Mouse (Mus musculus): Measurements from ENCODE around the gene Stoml1. TPM values are rescaled to one million over a fixed set of nuclear protein-coding genes. Genes with fewer than 3 reads are reported as not detected.
A peak's percentile ranks its signal among the peaks of the same experiment; 100 is the strongest.

Stoml1 gene
- total and polyA plus RNA-seq, 3 experiments, result 6.4 to 8.7 TPM; not detected in 1

DNA sequence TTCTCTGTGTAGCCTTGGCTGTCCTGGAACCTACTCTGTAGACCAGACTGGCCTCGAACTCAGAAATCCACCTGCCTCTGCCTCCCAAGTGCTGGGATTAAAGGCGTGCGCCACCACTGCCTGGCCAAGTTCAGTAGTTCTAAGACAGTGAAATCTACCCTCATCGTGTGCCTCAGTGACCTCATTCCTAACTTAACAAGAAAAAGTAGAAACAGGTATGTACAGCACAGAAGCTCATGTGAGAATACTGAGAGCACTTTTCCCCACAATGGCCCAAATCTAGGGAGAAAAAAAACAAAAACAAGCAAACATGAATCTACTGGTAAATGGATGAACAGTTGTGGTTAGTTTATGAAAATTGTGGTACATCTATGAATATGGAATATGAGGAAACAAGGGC, 25.3 kb downstream of the Stoml1 start:
- H3K4me3 ChIP-seq (ENCODE audit: control insufficient read depth in 1 of 2, insufficient read depth in 1 of 2, low read depth in 2 of 2, low read length in 2 of 2), result no peak overlapping the region
- no peaks in the 10 kb centered on the region for H3K79me2 ChIP-seq (ENCODE audit: control insufficient read depth, insufficient read depth, low read length, poor library complexity)
- peaks cover 7 to 16% of the 10 kb centered on the region in 2 experiments for H3K4me1 ChIP-seq (ENCODE audit: control insufficient read depth in 1 of 2, insufficient read depth in 2 of 2, low read length in 2 of 2)
- H3K27me3 ChIP-seq (ENCODE audit: control insufficient read depth in 1 of 2, insufficient read depth in 2 of 2, low read length in 2 of 2), result no peaks in the 10 kb centered on the region; a peak in 1 of 4 replicates
- no peak overlapping the region for H3K27ac ChIP-seq (ENCODE audit: control insufficient read depth, low read depth, low read length)
- H3K9me3 ChIP-seq (replicated peaks; ENCODE audit: insufficient read depth, low read length), result no peaks in the 10 kb centered on the region
- no peak for DNase-seq (ENCODE audit: low read depth, low spot score)
- TF ChIP-seq MAZ (IDR thresholded peaks at IDR 0.05; ENCODE audit: low read depth, low read length) (no peak), CTCF (IDR thresholded peaks at IDR 0.05 in 2 of 3, conservative IDR thresholded peaks at IDR 0.05 in 1 of 3; ENCODE audit: control insufficient read depth in 1 of 3, insufficient read depth in 1 of 3, low read depth in 2 of 3, low read length in 3 of 3, poor library complexity in 1 of 3, severe bottlenecking in 1 of 3) (no peak), TAL1 (IDR thresholded peaks at IDR 0.05; ENCODE audit: low read length) (no peak), MEF2A (IDR thresholded peaks at IDR 0.05; ENCODE audit: extremely low read depth, insufficient replicate concordance, low read depth, low read length, poor library complexity, severe bottlenecking) (no peak), USF2 (IDR thresholded peaks at IDR 0.05; ENCODE audit: borderline replicate concordance in 1 of 2, insufficient read depth in 1 of 2, low read depth in 1 of 2, low read length in 2 of 2) (no peak), SIN3A (IDR thresholded peaks at IDR 0.05; ENCODE audit: low read length) (no peak), GATA1 (IDR thresholded peaks at IDR 0.05; ENCODE audit: low read depth, low read length) (no peak), TBP (IDR thresholded peaks at IDR 0.05; ENCODE audit: low read depth, low read length) (no peak), ELF1 (IDR thresholded peaks at IDR 0.05; ENCODE audit: low read depth, low read length) (no peak), MYB (IDR thresholded peaks at IDR 0.05; ENCODE audit: low read depth, low read length) (no peak)
- peaks cover 0 to 21% of the 10 kb centered on the region in 2 experiments; a peak in 2 of 4 replicates for H3K36me3 ChIP-seq (ENCODE audit: control insufficient read depth in 1 of 2, insufficient read depth in 2 of 2, low read length in 2 of 2)
- H3K9ac ChIP-seq (ENCODE audit: control insufficient read depth, low read depth, low read length, poor library complexity, severe bottlenecking), result no peak overlapping the region

DNA sequence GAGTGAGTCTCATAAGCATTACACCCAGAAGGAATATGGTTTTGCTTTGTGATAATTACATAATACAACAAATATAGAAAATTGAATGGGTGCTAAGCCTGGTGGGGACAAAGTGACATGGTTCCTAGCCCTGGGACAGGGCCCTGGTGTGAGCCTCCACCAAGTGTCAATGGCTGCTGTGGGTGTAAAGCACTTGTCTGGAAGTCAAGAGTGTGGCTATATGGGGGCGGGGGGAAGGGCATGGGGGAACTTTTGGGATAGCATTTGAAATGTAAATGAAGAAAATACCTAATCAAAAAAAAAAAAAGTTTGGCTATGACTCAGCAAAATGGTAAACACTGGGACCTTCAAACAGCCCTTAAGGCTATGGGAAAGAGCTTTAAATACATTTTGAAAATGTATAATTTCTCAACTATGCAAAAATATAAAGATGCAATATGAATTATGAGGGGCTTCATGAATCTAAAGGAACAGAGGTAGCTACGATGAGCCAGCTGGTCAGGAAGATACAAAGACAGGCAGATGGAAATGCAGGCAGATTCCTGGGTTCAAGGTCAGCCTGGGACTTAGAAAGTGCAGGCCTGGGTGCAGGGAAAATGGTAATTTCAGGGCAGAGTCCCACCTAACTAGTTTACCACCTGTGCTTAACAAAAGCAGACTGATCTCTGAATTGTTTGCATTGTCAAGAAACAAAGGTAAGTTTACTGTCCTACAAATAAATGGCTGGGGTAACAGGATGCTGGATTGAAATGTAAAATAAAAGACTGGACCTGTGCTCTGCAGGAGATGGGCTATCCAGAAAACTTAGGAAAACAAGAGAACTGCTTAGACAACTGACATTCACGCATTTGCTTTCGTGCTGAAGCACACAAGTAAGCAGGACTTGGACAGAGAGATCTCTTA, 26.1 kb downstream of the Stoml1 start:
- Histone ChIP-seq H3K9me3 (replicated peaks; ENCODE audit: insufficient read depth, low read length) (no peaks in the 10 kb centered on the region), H3K4me1 (ENCODE audit: control insufficient read depth in 1 of 2, insufficient read depth in 2 of 2, low read length in 2 of 2) (peaks cover 7 to 16% of the 10 kb centered on the region in 2 experiments), H3K36me3 (ENCODE audit: control insufficient read depth in 1 of 2, insufficient read depth in 2 of 2, low read length in 2 of 2) (peaks cover 0 to 21% of the 10 kb centered on the region in 2 experiments; a peak in 2 of 4 replicates), H3K4me3 (ENCODE audit: control insufficient read depth in 1 of 2, insufficient read depth in 1 of 2, low read depth in 2 of 2, low read length in 2 of 2) (no peak overlapping the region), H3K27ac (ENCODE audit: control insufficient read depth, low read depth, low read length) (no peak overlapping the region), H3K9ac (ENCODE audit: control insufficient read depth, low read depth, low read length, poor library complexity, severe bottlenecking) (no peak overlapping the region), H3K27me3 (ENCODE audit: control insufficient read depth in 1 of 2, insufficient read depth in 2 of 2, low read length in 2 of 2) (no peaks in the 10 kb centered on the region; a peak in 1 of 4 replicates), H3K79me2 (ENCODE audit: control insufficient read depth, insufficient read depth, low read length, poor library complexity) (no peaks in the 10 kb centered on the region)
- no peak for DNase-seq (ENCODE audit: low read depth, low spot score)
- peak; percentile 73 for TF ChIP-seq ZNF384 (IDR thresholded peaks at IDR 0.05; ENCODE audit: low read depth, low read length)
- no peak for TF ChIP-seq TAL1 (IDR thresholded peaks at IDR 0.05; ENCODE audit: low read length)

DNA sequence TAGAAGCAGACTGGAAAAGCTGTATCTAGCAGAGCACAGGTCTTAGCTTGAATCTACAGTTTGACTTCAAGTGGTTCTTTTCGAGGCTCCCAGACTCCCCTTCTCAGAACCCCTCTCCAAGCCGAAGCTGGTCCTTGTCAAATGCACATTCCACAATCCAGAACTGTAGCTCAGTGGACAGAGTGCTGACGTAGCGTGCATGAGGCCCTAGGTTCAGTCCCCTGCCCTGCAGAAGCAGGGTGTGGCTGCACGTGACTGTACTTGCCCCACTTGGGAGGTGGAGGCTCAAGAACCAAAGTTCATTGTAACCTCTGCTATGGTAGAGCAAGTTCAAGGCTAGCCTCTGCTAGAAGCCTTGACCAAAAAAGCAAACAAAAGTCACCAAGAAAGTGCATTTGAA, 26.8 kb downstream of the Stoml1 start:
- no peak overlapping the region for H3K4me3 ChIP-seq (ENCODE audit: control insufficient read depth in 1 of 2, insufficient read depth in 1 of 2, low read depth in 2 of 2, low read length in 2 of 2)
- DNase-seq (ENCODE audit: low read depth, low spot score), result no peak
- peaks cover 6 to 13% of the 10 kb centered on the region in 2 experiments for H3K4me1 ChIP-seq (ENCODE audit: control insufficient read depth in 1 of 2, insufficient read depth in 2 of 2, low read length in 2 of 2)

More for the DNA sequence above, 26.8 kb downstream of the Stoml1 start:
- H3K9ac ChIP-seq (ENCODE audit: control insufficient read depth, low read depth, low read length, poor library complexity, severe bottlenecking), result no peak overlapping the region
- H3K36me3 ChIP-seq (ENCODE audit: control insufficient read depth in 1 of 2, insufficient read depth in 2 of 2, low read length in 2 of 2), result peaks cover 0 to 20% of the 10 kb centered on the region in 2 experiments; a peak in 2 of 4 replicates
- H3K27me3 ChIP-seq (ENCODE audit: control insufficient read depth in 1 of 2, insufficient read depth in 2 of 2, low read length in 2 of 2), result no peaks in the 10 kb centered on the region; a peak in 1 of 4 replicates
- no peak overlapping the region for H3K27ac ChIP-seq (ENCODE audit: control insufficient read depth, low read depth, low read length)
- TF ChIP-seq USF1 (IDR thresholded peaks at IDR 0.05; ENCODE audit: low read depth, low read length) (0 out of 2 replicates have a peak, but pooled peaks have one; percentile 23), MYC (IDR thresholded peaks at IDR 0.05; ENCODE audit: low read depth, low read length) (no peak)
- H3K9me3 ChIP-seq (replicated peaks; ENCODE audit: insufficient read depth, low read length), result no peaks in the 10 kb centered on the region
- no peaks in the 10 kb centered on the region for H3K79me2 ChIP-seq (ENCODE audit: control insufficient read depth, insufficient read depth, low read length, poor library complexity)

Measured in MEL (cell line).